Mouse (Mus musculus) induced T-regulatory cell, adult 2 months (primary cell): ENCODE results near the gene Ccl17.
"Not testable (repeated sequence)": the region's sequence is repeated elsewhere in the genome, so short reads cannot be mapped to it uniquely, and the experiment has no call there.

Source experiments
- DNase-seq: peaks from one replicate; pipeline ENCODE4 v3.0.0-alpha.2; 2012; ENCODE audit warnings: low read depth

Gene Ccl17

GRCm38 (mm10) chr8:94826210-94826609, 16.0 kb downstream of the Ccl17 start:
- peak; percentile 41 for DNase-seq

GRCm38 (mm10) chr8:94828284-94828683, 18.0 kb downstream of the Ccl17 start:
- peak; percentile 49 for DNase-seq

- DNase-seq, result not testable (repeated sequence)
Observed at GRCm38 (mm10) chr8:94833901-94834405, 23.7 kb downstream of the Ccl17 start.

- not testable (repeated sequence) for DNase-seq
Observed at GRCm38 (mm10) chr8:94835751-94836150, 25.5 kb downstream of the Ccl17 start.

GRCm38 (mm10) chr8:94836456-94837240, 26.4 kb downstream of the Ccl17 start:
- DNase-seq, result no peak

- peak; percentile 98 for DNase-seq
Observed at GRCm38 (mm10) chr8:94837662-94838574, 27.7 kb downstream of the Ccl17 start, which contains the start of the genes Coq9 and Ciapin1. Gene Coq9 (plus strand): TSS chr8:94838321. Gene Ciapin1 (minus strand): TSS chr8:94838358.

GRCm38 (mm10) chr8:94838600-94838999, 28.3 kb downstream of the Ccl17 start:
- DNase-seq, result peak; percentile 80

GRCm38 (mm10) chr8:94841183-94841582, 30.9 kb downstream of the Ccl17 start:
- no peak for DNase-seq

GRCm38 (mm10) chr8:94850049-94850448, 39.8 kb downstream of the Ccl17 start:
- DNase-seq, result no peak

- DNase-seq, result not testable (repeated sequence)
Observed at GRCm38 (mm10) chr8:94854761-94855160, 44.5 kb downstream of the Ccl17 start.

GRCm38 (mm10) chr8:94857011-94857345, 46.7 kb downstream of the Ccl17 start:
- DNase-seq, result no peak

GRCm38 (mm10) chr8:94857346-94858173, 47.3 kb downstream of the Ccl17 start, which contains the start of gene Polr2c:
Gene Polr2c (plus strand): TSS chr8:94857450.
- peak; percentile 93 for DNase-seq

- DNase-seq, result peak; percentile 86
Observed at GRCm38 (mm10) chr8:94861352-94861910, 51.2 kb downstream of the Ccl17 start.
